Mouse (Mus musculus): ENCODE results near the gene Hus1.

Gene Hus1

DNA sequence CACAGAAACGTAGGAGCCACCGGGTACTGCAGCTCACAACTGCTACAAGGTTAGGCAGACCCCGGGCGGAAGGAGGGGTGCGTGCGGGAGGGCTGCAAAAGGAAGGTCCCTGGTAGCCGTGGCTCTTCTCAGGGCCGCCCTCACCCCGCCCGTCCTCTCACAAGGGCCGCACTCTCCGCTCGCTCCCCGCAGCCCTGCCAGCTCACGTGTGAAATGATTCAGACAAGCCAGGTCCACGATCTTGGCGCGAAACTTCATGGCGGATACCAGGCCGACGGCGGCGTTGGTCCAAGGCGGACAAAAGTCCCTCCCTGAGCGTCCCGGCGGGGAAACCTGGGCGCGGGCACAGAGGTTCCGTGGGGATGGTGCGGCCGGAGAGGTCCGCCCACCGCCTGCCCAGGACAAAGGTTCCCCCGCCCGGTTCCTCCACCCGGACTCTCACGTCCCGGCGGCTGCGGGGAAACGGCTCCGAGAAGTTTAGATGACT is at the start of gene Hus1:
TSS of gene Hus1 (minus strand) at position 339 of the 487 bp plus-strand sequence.
- in situ Hi-C loops (cut with MboI; ENCODE audit: low pct_unique_long_range_greater_than_20kb in 1 of 2, low sequenced_read_pairs in 2 of 2, unreplicated experiment in 1 of 2): loop anchor here in 1 of 2 experiments (10.0 kb wide), 1 partner anchor 104 kb away; the partner anchor contains the start of gene Upp1

DNA sequence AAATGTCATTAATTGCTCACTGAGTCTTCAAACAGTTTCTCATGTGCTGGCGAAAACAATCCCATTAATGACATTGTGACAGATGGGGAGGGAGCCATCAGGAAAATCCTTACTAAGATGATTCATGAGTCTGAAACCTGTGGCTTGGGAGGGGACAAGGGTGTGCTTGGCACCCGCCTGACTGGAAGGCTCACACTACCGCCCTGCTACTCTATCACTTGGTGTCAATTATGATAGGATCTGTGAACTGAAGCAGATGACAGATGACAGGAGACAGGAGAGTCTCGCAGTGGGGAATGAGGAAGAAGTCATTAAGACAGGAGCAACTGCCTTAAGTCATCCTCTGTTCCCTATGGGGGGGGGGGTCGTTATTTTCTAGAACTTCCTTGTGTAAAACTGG is 49.5 kb upstream of the Hus1 start:
- in situ Hi-C loops (cut with MboI; ENCODE audit: low pct_unique_long_range_greater_than_20kb in 1 of 2, low sequenced_read_pairs in 2 of 2, unreplicated experiment in 1 of 2): no loop called here

DNA sequence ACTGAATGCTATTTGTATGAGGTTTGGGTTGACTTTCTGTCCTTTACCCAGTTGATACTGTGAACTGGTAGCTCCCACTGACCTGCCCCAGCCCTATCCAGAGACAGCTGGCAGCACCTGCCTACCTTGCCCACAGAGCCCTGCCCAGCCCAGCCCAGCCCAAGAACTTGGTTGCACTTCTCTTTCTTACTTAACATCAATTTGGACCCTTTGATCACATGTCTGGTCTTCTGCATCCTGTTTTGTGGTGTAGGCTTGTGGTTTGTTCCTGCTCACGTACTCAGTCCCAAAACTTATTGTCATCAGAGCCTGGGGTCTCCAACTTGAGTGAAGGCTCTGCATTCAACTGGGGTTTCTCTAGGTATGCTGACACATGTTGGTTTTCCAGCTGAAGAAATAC is 49.0 kb upstream of the Hus1 start:
- in situ Hi-C loops (cut with MboI; ENCODE audit: low pct_unique_long_range_greater_than_20kb in 1 of 2, low sequenced_read_pairs in 2 of 2, unreplicated experiment in 1 of 2): no loop called here

DNA sequence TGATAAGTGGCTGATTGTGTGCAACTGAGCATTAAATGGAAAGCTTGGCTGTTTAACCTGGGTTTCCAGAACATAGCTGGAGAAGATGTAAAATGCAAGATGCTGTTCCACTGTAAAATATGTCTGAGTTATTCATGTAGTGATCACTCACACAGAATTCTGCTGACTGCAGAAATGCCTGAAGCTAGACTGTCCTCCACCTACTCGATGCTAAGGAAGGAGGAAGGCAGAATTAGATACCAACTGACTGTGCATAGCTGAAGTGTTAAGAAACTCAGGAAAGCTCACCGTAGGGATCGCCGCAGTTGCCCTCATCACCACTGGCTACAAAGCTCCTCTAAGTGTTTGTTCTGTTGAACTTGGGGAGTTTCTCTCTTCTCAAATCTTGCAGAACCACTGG is 46.7 kb upstream of the Hus1 start:
- in situ Hi-C loops (cut with MboI; ENCODE audit: low pct_unique_long_range_greater_than_20kb in 1 of 2, low sequenced_read_pairs in 2 of 2, unreplicated experiment in 1 of 2): no loop called here

DNA sequence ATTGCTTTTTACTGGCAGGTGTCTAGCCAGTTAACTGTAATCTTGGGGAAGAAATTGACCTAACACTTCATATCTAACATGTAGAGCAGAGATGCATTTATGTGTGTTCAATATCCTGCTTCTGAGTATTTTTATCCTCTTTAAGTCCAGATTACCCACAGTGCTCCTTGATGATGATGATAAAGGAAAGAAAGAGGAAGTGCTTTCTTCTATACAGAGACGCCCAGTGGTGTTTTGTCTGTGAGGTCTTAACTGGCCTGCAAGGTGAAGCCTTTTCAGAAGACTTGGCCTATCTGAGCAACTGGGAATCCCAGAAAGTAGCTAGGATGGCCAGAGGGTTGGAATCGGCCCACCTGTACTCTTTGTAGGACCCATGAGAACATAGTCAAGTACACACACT is 45.9 kb upstream of the Hus1 start:
- in situ Hi-C loops (cut with MboI; ENCODE audit: low pct_unique_long_range_greater_than_20kb in 1 of 2, low sequenced_read_pairs in 2 of 2, unreplicated experiment in 1 of 2): no loop called here

DNA sequence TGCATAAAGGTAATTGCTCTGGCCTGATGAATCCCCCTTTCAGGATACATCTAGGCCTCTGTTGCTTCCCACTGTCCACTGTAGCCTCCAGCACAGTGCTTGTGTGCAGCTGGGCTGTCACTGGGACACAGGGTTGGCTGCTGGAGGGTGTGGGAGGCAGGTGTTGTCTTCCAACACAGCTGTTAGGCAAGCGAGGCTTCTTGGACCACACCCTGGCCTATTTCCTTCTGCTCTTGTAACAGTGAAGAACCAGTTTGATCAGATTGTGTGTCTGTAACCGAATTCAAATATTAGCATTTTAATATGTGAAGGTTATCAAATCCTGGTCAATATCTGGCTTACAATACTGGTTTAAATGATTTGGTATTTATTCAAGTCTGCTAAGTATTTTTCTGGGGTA is 40.9 kb upstream of the Hus1 start:
- in situ Hi-C loops (cut with MboI; ENCODE audit: low pct_unique_long_range_greater_than_20kb in 1 of 2, low sequenced_read_pairs in 2 of 2, unreplicated experiment in 1 of 2): no loop called here

DNA sequence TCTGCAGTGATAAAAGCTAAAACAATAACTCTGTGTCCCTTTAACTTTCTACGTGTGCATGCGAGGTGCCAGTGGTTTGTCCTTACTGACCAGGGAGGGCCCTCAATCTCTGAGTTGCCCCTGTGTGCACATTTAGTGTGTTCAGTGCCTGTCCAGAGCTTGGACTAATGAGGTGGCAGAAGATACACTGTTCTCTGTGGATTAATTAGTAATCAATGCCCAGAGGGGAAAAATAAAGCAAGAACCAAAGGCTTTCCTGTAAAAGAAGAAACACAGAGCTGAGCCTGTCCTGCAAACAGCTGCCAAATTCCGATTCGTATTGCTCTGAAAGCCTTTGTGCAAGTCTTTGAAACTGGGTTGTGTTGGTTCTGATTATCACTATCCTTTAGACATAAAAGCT is 39.2 kb upstream of the Hus1 start:
- in situ Hi-C loops (cut with MboI; ENCODE audit: low pct_unique_long_range_greater_than_20kb in 1 of 2, low sequenced_read_pairs in 2 of 2, unreplicated experiment in 1 of 2): no loop called here

DNA sequence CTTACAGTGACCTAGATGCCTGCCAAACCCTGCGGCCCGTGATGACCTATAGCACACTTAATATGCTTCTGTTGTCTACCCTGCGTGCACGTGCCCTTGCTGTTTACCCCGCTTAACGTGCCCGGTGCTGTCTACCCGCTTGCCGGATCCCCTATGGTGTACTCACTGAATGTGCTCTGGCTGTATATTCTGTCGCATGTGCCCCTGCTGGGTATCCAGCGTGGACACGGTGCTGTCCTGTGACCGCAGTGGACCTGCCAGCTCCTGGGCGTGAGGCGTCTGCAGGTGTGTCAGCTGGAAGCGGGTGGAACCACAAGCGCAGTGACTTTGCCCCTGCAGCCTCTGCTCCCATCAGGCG is 37.7 kb upstream of the Hus1 start, which contains the start of gene Sun3:
TSS of gene Sun3 (minus strand) at position 289 of the 358 bp plus-strand sequence.
- in situ Hi-C loops (cut with MboI; ENCODE audit: low pct_unique_long_range_greater_than_20kb in 1 of 2, low sequenced_read_pairs in 2 of 2, unreplicated experiment in 1 of 2): no loop called here

DNA sequence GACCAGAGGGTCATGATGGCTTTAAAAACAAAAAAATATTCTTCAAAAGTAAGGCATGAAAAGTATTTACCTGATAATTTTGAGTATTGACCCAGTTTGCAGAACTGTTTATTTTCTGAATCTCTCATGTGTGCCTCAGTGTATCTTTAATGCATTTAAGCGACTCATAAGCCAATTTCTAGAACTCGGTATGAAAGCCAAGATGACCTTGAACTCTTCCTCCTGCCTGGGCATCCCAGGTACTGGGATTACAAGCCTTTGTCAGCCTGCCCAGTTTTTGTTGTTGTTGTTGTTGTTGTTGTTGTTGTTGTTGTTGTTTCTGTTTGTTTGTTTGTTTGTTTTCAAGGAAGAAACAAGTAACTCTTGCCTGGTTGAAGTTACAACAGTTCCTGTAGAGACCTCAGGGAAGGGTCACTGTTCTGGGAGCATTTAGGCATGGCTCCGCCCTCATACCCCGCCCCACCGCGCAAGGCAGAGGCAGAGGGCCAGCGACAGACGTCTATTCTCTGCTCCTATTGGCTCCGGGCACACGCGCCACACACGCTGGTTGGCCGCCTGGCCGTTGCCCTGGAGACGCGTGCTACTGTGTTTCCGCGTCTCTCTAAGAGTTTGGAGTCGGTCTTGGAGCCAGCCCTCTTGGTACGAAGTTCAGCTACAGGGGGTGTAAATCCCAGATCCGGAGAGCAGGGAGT is 37.2 kb upstream of the Hus1 start, which contains the start of gene Gm11992:
TSS of gene Gm11992 (plus strand) at position 584 of the 692 bp plus-strand sequence.
- in situ Hi-C loops (cut with MboI; ENCODE audit: low pct_unique_long_range_greater_than_20kb in 1 of 2, low sequenced_read_pairs in 2 of 2, unreplicated experiment in 1 of 2): no loop called here

DNA sequence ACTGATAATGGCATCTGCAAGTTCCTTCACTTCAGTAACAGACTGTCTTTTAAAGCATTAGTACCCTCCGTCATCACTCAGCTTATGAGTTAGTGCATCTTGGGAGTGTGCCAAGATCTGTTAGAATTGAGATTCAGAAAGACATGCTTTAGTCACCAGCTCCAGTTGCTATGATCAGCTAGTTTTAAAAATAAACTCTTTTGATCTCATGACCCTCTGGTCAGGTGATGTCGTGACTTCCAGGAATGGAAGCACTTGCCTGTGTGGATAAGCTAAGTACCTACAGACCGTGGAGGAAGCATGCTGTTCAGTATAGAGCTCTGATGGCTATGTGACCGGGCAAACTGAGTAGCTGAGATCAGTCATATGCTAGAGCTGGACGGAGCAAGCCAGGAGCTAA is 36.1 kb upstream of the Hus1 start:
- in situ Hi-C loops (cut with MboI; ENCODE audit: low pct_unique_long_range_greater_than_20kb in 1 of 2, low sequenced_read_pairs in 2 of 2, unreplicated experiment in 1 of 2): no loop called here

DNA sequence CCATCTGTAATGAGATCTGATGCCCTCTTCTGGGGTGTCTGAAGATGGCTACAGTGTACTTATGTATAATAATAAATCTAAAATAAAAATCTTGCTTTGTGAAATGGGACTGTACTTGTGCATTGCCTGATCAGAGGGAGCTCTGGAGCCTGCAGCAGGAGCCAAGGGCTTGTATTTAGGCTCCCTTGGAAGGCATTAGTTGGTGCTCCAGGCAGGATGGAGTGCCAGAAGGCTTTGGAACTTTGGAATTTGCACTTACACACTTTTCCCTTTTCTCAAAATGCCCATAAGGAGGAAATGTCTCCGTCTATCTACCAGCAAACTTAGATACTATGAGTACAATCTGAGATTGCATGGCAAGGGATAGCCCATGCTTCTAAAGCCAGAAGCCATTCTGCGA is 35.6 kb upstream of the Hus1 start:
- in situ Hi-C loops (cut with MboI; ENCODE audit: low pct_unique_long_range_greater_than_20kb in 1 of 2, low sequenced_read_pairs in 2 of 2, unreplicated experiment in 1 of 2): no loop called here

DNA sequence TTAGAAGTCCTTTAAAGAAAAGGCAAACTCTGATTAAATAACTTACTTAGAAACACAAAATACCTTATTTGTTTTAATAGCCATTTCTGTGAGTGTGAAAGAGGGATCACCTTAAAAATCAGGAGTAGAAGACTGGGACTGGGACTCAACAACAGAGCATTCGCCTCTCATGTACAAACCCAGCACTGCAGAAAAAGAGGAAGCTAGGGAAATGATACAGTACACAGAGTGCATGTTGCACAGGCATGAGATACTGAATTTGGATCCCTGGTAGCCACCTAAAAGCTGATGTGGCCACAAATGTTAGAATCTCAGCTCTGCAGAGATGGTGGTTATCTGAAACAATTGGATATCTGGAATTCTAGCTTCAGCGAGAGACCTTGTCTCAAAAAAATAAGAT is 20.5 kb upstream of the Hus1 start:
- in situ Hi-C loops (cut with MboI; ENCODE audit: low pct_unique_long_range_greater_than_20kb in 1 of 2, low sequenced_read_pairs in 2 of 2, unreplicated experiment in 1 of 2): no loop called here

DNA sequence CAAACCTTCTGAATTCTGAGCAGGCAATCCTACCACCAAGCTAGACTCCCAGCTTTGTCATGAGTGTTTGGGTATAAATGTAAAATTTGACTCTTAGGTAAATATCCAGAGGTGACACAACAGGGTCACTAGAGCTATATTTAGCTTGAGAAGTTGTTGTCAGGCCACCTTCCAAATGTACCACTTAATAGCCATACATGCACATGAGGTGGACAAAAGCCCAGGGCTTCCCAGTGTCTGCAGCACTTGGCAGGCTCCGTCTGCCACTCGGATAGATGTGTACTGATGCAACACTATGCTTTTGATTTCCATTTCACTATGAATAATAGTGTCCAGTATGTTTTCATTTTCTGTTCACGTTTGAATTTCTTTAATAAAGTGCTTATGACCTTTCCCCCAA is 14.2 kb upstream of the Hus1 start:
- in situ Hi-C loops (cut with MboI; ENCODE audit: low pct_unique_long_range_greater_than_20kb in 1 of 2, low sequenced_read_pairs in 2 of 2, unreplicated experiment in 1 of 2): no loop called here

DNA sequence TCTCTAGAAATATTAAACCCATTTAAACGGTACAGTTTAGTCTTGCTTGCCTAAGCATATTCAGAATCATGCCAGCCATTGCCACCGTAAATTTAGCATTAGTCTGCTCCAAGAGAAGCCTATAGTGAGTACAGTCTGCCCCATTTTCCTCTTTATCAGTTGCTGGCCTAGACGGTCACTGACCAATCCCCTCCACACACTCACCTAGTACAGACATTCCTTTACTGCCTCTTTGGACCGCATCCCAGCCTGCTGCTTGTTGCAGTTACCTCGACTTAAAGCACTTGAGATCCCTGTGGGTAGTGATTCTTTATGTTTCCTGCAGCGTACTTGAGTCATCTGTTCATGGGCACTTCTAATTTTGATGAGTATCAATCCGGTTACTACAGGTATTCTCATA is 13.8 kb upstream of the Hus1 start:
- in situ Hi-C loops (cut with MboI; ENCODE audit: low pct_unique_long_range_greater_than_20kb in 1 of 2, low sequenced_read_pairs in 2 of 2, unreplicated experiment in 1 of 2): no loop called here

DNA sequence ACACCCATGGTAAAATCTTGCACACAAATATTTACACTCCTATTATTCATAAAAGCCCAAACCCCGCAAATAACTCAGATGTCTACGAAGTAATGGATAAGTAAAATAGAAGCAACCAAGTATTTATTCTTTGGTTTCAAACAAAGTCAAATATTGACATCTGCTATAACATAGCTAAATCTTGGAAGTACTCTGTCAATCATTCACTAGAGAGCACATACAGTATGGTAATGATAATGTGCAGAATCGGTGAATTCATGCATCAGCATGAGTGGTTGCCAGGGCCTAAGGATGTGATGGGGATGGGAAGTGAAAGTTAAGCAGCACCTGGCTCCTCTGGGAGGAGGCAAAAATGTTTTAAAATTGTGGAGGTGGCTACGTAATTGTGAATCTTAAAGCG is 9.2 kb upstream of the Hus1 start:
- in situ Hi-C loops (cut with MboI; ENCODE audit: low pct_unique_long_range_greater_than_20kb in 1 of 2, low sequenced_read_pairs in 2 of 2, unreplicated experiment in 1 of 2): no loop called here

DNA sequence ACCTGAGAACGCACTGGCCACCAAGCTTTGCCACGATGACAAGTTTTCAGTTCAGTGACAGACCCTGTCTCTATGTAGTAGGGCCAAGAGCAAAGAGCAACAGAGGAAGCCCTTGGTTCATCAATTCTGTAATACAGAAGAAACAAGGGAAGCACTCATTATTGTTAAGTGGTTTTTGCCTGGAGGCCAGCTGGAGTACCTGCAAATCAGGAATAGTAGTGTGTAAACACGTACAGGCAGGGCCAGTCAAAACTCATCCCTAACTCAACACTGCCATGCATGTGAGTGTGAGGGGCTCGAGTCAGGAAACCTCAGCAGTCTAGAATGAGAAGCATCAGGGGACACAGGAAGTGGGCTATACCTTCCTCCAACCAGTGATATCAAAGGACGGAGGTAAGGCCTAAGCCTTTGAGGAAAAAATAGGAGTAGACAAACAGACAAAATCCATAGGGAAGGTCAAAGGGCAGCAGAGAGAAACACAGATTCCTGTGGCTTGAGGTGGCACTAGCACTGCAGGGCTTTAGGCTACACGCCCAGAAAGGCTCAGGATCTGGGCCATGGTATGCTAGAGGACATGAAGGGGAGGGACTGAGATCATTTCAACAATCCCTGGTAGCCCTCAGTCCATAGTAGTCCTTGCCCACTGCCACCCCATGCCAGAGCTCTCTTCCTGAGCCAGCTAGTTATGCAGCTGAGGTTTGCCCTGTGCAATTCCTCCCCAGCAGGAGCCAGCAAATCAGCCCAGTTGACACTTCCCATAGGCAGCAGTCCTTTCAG is 7.7 kb upstream of the Hus1 start:
- in situ Hi-C loops (cut with MboI; ENCODE audit: low pct_unique_long_range_greater_than_20kb in 1 of 2, low sequenced_read_pairs in 2 of 2, unreplicated experiment in 1 of 2): loop anchor here in 1 of 2 experiments (10.0 kb wide), 1 partner anchor 96 kb away; the partner anchor contains the start of gene Upp1

DNA sequence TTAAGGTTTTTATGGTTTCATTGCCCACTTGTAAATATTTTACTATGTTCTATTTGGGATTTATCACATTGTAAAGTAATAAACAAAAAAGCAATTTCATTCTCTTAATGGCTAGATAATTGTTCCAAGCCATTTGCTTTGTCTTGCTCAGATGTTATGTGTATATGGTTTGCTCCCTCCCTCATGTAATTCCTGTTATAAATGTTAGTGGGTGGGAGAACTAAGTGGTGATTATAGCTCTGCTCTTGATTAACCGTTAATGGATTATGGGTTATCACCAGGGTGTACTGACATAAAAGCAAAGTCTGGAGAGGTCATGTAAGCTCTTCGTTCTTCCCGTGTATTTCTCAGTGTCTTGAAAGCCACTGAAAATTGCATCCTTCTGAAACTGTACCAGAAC is 3.7 kb upstream of the Hus1 start:
- in situ Hi-C loops (cut with MboI; ENCODE audit: low pct_unique_long_range_greater_than_20kb in 1 of 2, low sequenced_read_pairs in 2 of 2, unreplicated experiment in 1 of 2): loop anchor here in 1 of 2 experiments (10.0 kb wide), 1 partner anchor 100 kb away; the partner anchor contains the start of gene Upp1

DNA sequence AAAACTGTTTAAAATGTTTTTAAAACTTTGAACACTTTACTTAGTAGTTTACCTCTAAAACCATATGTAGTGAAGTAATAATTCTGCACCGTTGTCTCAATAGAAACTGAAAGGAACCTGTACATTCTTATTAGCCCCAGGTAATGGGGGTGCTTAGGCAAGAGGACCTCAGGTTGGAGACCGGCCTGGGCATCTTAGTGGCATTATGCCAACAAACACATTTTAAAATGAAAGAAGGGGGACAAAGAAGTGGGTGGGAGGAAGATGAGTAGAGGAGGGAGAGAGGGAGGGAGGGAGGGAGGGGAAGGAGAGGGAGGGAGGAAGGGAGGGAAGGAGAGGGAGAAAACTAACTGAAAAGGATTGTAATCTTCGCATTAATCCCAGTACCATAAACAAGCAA is 357 bp upstream of the Hus1 start:
- in situ Hi-C loops (cut with MboI; ENCODE audit: low pct_unique_long_range_greater_than_20kb in 1 of 2, low sequenced_read_pairs in 2 of 2, unreplicated experiment in 1 of 2): loop anchor here in 1 of 2 experiments (10.0 kb wide), 1 partner anchor 103 kb away; the partner anchor contains the start of gene Upp1

DNA sequence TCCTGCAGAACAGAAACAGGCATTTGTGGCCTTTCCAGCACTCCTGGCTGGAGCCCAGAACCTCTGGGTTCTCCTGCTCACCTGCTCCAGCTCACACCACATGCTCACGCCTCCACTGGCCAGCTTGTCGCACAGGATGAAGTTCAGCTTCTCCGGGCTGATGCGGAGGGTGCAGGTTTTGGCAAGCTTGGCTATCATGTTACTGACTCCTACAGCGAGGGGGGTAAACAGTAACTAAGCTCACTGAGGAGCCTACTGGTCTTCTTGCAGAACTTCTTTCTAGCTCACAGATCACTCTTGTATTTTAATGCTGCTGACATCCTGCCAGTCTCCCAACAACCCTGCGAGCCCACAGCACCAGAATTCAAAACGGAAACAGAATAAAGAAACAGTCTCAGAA is 575 bp downstream of the Hus1 start:
- in situ Hi-C loops (cut with MboI; ENCODE audit: low pct_unique_long_range_greater_than_20kb in 1 of 2, low sequenced_read_pairs in 2 of 2, unreplicated experiment in 1 of 2): loop anchor here in 1 of 2 experiments (10.0 kb wide), 1 partner anchor 104 kb away; the partner anchor contains the start of gene Upp1
